Mouse (Mus musculus) midbrain, embryonic 10.5 days (tissue): Measurements from ENCODE around the gene Sez6l. TPM values are rescaled to one million over a fixed set of nuclear protein-coding genes. Genes with fewer than 3 reads are reported as not detected.

Experiments
- DNase-seq: peaks from one replicate; pipeline ENCODE4 v3.0.0-alpha.2; 2017; ENCODE audit warnings: low spot score
- H3K27ac ChIP-seq: fragments of 300-500 bp; sonication (generic); replicated peaks from 2 replicates; pipeline ENCODE4 v1.5.1; 2016; ENCODE audit warnings: mild to moderate bottlenecking
- H3K27me3 ChIP-seq: fragments of 300-500 bp; sonication (generic); 2 replicates; pipeline ENCODE4 v1.6.1; 2016; ENCODE audit warnings: low read depth, mild to moderate bottlenecking; ENCODE audit not compliant: poor library complexity, severe bottlenecking
- H3K36me3 ChIP-seq: fragments of 300-500 bp; sonication (generic); 2 replicates; pipeline ENCODE4 v1.6.1; 2016; ENCODE audit warnings: mild to moderate bottlenecking, moderate library complexity
- H3K4me1 ChIP-seq: fragments of 300-500 bp; sonication (generic); 2 replicates; pipeline ENCODE4 v1.6.1; 2016
- H3K4me3 ChIP-seq: fragments of 300-500 bp; sonication (generic); 2 replicates; pipeline ENCODE4 v1.5.1; 2016; ENCODE audit warnings: mild to moderate bottlenecking, moderate library complexity
- H3K9me3 ChIP-seq: fragments of 300-500 bp; sonication (generic); replicated peaks from 2 replicates; pipeline ENCODE4 v1.6.1; 2016; ENCODE audit warnings: mild to moderate bottlenecking
- WGBS: fragments of 180-500 bp; shearing (Covaris S2); methylation state at CpG from one replicate; pipeline ENCODE4 v1.1.7; 2016; 5-methylcytosine and 5-hydroxymethylcytosine counted together
- polyA plus RNA-seq: library from polyadenylated mRNA; unstranded; fragments of >200 nt; fragmentation: Nextera tagmentation; extraction: Ambion mirVana; gene quantifications from 2 replicates; pipeline ENCODE4 v1.2.1, GENCODE M21; 2016

The Sez6l gene
- polyA plus RNA-seq, 1 experiment from 2014 or later: 1.7 TPM

DNA sequence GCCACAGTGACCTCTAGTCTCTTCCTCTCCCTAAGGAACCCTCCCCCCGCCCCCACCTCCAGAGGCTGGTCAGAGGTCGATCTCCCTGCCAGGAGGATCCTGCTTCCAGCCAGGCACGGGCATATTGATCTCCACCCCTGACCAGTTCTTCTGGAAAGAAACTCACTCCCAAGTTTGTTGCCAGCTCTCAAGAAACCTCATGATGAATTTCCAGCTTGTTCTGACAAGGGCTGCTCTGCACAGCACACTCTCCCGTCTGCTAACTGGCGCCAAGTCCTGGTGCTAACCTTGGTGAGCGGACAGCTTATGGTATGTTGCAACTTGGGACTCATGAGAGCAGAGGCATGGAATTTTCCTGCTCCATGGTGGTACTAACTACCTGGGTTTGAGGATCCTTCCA lies 198.3 kb downstream of the Sez6l start:
- Histone ChIP-seq H3K27ac (no peak overlapping the region), H3K36me3 (peaks cover 61% of the 10 kb centered on the region), H3K27me3 (no peaks in the 10 kb centered on the region), H3K9me3 (no peaks in the 10 kb centered on the region), H3K4me3 (no peak overlapping the region), H3K4me1 (peaks cover 24% of the 10 kb centered on the region)
- DNase-seq: no peak
- 80% methylated on average over 6 of the region's 6 CpGs for WGBS

DNA sequence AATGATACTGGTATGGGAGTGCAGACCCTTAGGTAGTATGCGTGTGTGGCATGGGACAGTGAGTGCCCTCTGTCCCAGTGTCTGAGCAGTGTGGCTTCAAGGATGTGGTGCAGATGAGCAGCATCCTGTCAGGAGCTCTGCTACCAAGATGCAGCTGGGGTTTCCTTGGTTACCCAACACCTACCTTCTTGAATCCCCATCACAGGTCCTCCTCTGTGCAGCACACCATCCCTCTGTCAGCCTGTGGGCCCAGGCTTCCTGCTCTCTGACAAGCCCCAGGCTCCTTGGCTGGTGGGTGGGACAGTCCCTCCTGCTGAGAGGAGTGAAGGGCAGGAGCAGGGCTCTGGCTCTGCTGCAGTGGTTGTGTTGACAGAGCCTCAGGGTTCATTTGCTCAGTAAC lies 199.6 kb downstream of the Sez6l start:
- no peak for DNase-seq
- Histone ChIP-seq H3K27ac (peak overlapping the region; percentile 46; the same call in 1 of the 2 replicates), H3K27me3 (no peaks in the 10 kb centered on the region), H3K4me3 (no peak overlapping the region), H3K9me3 (no peaks in the 10 kb centered on the region), H3K4me1 (peaks cover 33% of the 10 kb centered on the region), H3K36me3 (peaks cover 73% of the 10 kb centered on the region)
- 91% methylated on average over 1 of the region's 1 CpGs for WGBS

DNA sequence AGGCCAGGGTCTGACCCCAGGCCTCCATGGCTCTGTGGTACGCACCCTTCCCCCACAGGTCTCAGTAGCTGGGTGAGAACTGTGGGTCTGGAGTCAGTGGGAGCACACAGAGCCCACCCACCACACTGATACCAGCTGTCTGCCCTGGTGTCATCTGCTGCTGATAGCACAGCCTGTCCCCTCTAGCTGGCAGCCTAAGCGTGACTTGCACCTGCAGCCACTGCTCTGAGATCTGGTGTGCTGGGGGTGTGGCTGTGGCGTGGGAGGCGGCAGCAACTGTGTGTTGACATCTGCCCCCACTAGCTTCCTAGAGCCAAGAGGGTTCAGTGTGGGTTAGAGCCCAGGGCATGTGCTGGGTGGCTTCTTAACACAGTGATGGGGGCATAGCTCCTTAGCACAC lies 200.9 kb downstream of the Sez6l start:
- DNase-seq: no peak
- H3K9me3 ChIP-seq: no peaks in the 10 kb centered on the region
- 85% methylated on average over 4 of the region's 4 CpGs for WGBS
- H3K27ac ChIP-seq: no peak overlapping the region
- H3K36me3 ChIP-seq: peaks cover 76% of the 10 kb centered on the region
- no peak overlapping the region for H3K4me3 ChIP-seq
- H3K27me3 ChIP-seq: no peaks in the 10 kb centered on the region
- peaks cover 36% of the 10 kb centered on the region for H3K4me1 ChIP-seq

DNA sequence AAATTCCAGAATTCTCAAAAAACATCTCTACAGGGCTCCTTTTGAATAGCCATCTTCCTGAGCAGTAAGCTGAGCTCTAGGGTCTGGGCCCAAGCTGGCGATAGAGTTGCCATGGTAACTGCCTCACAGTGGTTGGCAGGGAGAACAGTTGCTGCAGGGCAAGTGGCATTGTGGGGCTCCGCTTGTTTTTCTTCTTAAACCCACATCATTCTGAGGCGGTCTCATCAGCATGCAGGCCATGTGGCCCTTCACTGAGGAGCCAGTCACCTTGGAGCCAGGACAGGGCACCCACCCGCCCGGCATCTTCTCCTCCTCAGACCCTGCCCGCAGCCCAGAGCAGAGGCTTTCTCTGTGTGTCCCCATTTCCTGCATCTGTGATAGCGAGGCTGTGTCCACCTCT lies 205.1 kb downstream of the Sez6l start:
- Histone ChIP-seq H3K9me3 (no peaks in the 10 kb centered on the region), H3K27me3 (peaks cover 18% of the 10 kb centered on the region), H3K4me1 (peaks cover 63% of the 10 kb centered on the region), H3K4me3 (peak overlapping the region; percentile 33; the same call in 1 of the 2 replicates), H3K36me3 (peaks cover 82% of the 10 kb centered on the region), H3K27ac (peak overlapping the region; percentile 86)
- DNase-seq: peak; percentile 78
- 34% methylated on average over 7 of the region's 7 CpGs for WGBS

DNA sequence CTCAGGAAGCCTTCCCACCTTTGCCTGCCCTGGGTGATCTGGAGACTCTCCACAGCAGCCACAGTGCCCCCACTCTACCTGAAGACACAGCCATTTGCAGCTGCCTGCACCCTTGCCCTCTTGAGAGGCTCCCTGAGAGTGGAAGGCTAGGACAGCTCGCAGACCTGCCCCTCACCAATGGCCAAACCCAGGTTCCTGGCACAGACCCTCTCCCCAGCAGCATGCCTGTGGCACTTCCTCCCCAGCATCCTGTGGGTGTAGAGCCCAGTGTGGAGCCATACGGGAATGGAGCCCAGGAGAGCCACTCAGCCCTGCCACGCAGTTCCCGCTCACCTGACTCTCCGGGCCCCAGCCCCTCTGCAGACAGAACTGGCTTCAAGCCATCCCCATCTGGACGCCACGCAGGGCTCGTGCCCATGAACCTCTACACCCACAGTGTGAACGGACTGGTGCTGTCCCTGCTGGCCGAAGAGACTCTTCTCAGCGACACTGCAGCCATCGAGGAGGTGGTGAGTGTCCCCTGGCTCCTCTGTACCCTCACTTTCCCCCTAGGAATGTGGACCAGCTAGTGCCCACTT lies 206.7 kb downstream of the Sez6l start:
- DNase-seq: no peak
- Histone ChIP-seq H3K4me1 (peaks cover 56% of the 10 kb centered on the region), H3K27ac (peak overlapping the region; percentile 86; the same call in 1 of the 2 replicates), H3K4me3 (no peak overlapping the region), H3K9me3 (no peaks in the 10 kb centered on the region), H3K27me3 (peaks cover 18% of the 10 kb centered on the region), H3K36me3 (peaks cover 85% of the 10 kb centered on the region)
- WGBS: 93% methylated on average over 12 of the region's 12 CpGs

DNA sequence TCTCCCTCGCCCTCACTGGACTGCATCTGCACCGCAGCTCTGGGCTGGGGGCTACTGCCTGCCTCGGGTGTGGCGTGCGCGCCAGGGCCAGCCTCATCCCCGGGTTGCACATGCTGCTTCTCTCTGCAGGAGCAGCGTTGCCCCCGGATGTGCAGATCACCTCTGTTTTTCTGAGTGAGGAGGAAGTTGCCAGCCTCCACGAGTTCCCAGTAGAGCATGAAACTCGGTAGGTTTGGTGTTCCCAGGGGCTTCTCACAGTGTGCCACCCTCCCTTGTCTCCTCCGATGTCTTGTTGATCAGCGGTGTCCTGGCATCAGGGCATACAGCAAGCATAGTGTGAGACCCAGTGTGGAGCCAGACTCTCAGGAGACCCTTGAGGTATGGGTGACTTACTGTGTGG lies 207.7 kb downstream of the Sez6l start:
- peaks cover 18% of the 10 kb centered on the region for H3K27me3 ChIP-seq
- no peak overlapping the region for H3K4me3 ChIP-seq
- no peaks in the 10 kb centered on the region for H3K9me3 ChIP-seq
- H3K36me3 ChIP-seq: peaks cover 85% of the 10 kb centered on the region
- peaks cover 56% of the 10 kb centered on the region for H3K4me1 ChIP-seq
- 92% methylated on average over 13 of the region's 13 CpGs for WGBS
- DNase-seq: no peak
- H3K27ac ChIP-seq: peak overlapping the region; percentile 86

Other genes with a start within 250 kb of the Sez6l start
- gene Srrd, start 234.1 kb downstream of the Sez6l start, polyA plus RNA-seq: 48.7 and 51.0 TPM in 2 replicates
- gene Hps4, start 234.1 kb downstream of the Sez6l start, polyA plus RNA-seq: 35.9 and 43.0 TPM in 2 replicates
- gene Gm6583, start 221.2 kb downstream of the Sez6l start, polyA plus RNA-seq: 0.26 and 0.34 TPM in 2 replicates
- gene Asphd2, start 182.3 kb downstream of the Sez6l start, polyA plus RNA-seq: 17.7 and 22.0 TPM in 2 replicates
- 0.06 and 0.12 TPM in 2 replicates for gene Gm6588, start 127.8 kb downstream of the Sez6l start, polyA plus RNA-seq